Mouse (Mus musculus): ENCODE measurements around the gene Tnpo2. TPM values are rescaled to one million over a fixed set of nuclear protein-coding genes. Genes with fewer than 3 reads are reported as not detected.

Gene Tnpo2
- total and polyA plus RNA-seq, 2 experiments from 2014 or later: 52.3 to 155 TPM

- Histone ChIP-seq H3K4me2 (ENCODE audit: low read depth) (no peak overlapping the region), H3K27me3 (ENCODE audit: insufficient read depth, low read length) (no peaks in the 10 kb centered on the region), H3K4me1 (ENCODE audit: insufficient read depth) (peaks cover 10% of the 10 kb centered on the region), H3K27ac (ENCODE audit: low read depth, low read length) (no peak overlapping the region), H3K9me3 (ENCODE audit: low read length) (no peaks in the 10 kb centered on the region), H3K9ac (no peak overlapping the region), H3K4me3 (ENCODE audit: low read depth, low read length) (no peak overlapping the region), H3K36me3 (ENCODE audit: insufficient read depth) (0 out of 2 replicates have a peak, but pooled peaks cover 3% of the 10 kb centered on the region)
- TF ChIP-seq CTCF (IDR thresholded peaks at IDR 0.05; ENCODE audit: low read depth): no peak
- WGBS: 96% methylated on average over 9 of the region's 9 CpGs
- DNase-seq: no peak
- no peak for ATAC-seq
These were observed 42.3 kb upstream of the Tnpo2 start for GRCm38 (mm10) chr8:84994375-84994774.

- Histone ChIP-seq H3K9me3 (ENCODE audit: low read length) (no peaks in the 10 kb centered on the region), H3K4me3 (ENCODE audit: low read depth, low read length) (no peak overlapping the region), H3K4me2 (ENCODE audit: low read depth) (peak overlapping the region; percentile 10; the same call in 1 of the 2 replicates), H3K4me1 (ENCODE audit: insufficient read depth) (peaks cover 7% of the 10 kb centered on the region), H3K9ac (no peak overlapping the region), H3K36me3 (ENCODE audit: insufficient read depth) (0 out of 2 replicates have a peak, but pooled peaks cover 3% of the 10 kb centered on the region), H3K27me3 (ENCODE audit: insufficient read depth, low read length) (no peaks in the 10 kb centered on the region), H3K27ac (ENCODE audit: low read depth, low read length) (no peak overlapping the region)
- WGBS: 19% methylated on average over 25 of the region's 25 CpGs
- DNase-seq (peak; percentile 44), ATAC-seq (peak; percentile 32; the same call in 1 of the 2 replicates)
- TF ChIP-seq CTCF (IDR thresholded peaks at IDR 0.05; ENCODE audit: low read depth): no peak
These were observed 41.0 kb upstream of the Tnpo2 start for GRCm38 (mm10) chr8:84995680-84996079.

GRCm38 (mm10) chr8:84996978-84997377 is 39.7 kb upstream of the Tnpo2 start:
- WGBS: 84% methylated on average over 5 of the region's 5 CpGs
- TF ChIP-seq CTCF (IDR thresholded peaks at IDR 0.05; ENCODE audit: low read depth): no peak
- Histone ChIP-seq H3K9ac (no peak overlapping the region), H3K36me3 (ENCODE audit: insufficient read depth) (peaks cover 7% of the 10 kb centered on the region; the same call in 1 of the 2 replicates), H3K4me1 (ENCODE audit: insufficient read depth) (no peaks in the 10 kb centered on the region), H3K27ac (ENCODE audit: low read depth, low read length) (no peak overlapping the region), H3K9me3 (ENCODE audit: low read length) (no peaks in the 10 kb centered on the region), H3K4me2 (ENCODE audit: low read depth) (no peak overlapping the region), H3K27me3 (ENCODE audit: insufficient read depth, low read length) (no peaks in the 10 kb centered on the region), H3K4me3 (ENCODE audit: low read depth, low read length) (no peak overlapping the region)
- ATAC-seq (no peak), DNase-seq (no peak)

- peak overlapping the region; percentile 25; the same call in 1 of the 2 replicates for H3K9ac ChIP-seq
- no peaks in the 10 kb centered on the region for H3K9me3 ChIP-seq (ENCODE audit: low read length)
- no peaks in the 10 kb centered on the region for H3K27me3 ChIP-seq (ENCODE audit: insufficient read depth, low read length)
- H3K4me1 ChIP-seq (ENCODE audit: insufficient read depth): no peaks in the 10 kb centered on the region
- H3K36me3 ChIP-seq (ENCODE audit: insufficient read depth): peaks cover 14% of the 10 kb centered on the region
- no peak overlapping the region for H3K27ac ChIP-seq (ENCODE audit: low read depth, low read length)
- no peak overlapping the region for H3K4me3 ChIP-seq (ENCODE audit: low read depth, low read length)
- TF ChIP-seq CTCF (IDR thresholded peaks at IDR 0.05; ENCODE audit: low read depth): peak; percentile 93
- DNase-seq: peak; percentile 90
- H3K4me2 ChIP-seq (ENCODE audit: low read depth): no peak overlapping the region
- WGBS: 3% methylated on average over 19 of the region's 19 CpGs
- ATAC-seq: peak; percentile 88
These were observed 38.9 kb upstream of the Tnpo2 start for GRCm38 (mm10) chr8:84997649-84998295.

- TF ChIP-seq CTCF (IDR thresholded peaks at IDR 0.05; ENCODE audit: low read depth): 0 out of 2 replicates have a peak, but pooled peaks have one; percentile 18
These were observed 29.0 kb upstream of the Tnpo2 start for GRCm38 (mm10) chr8:85007686-85008085.

GRCm38 (mm10) chr8:85011242-85011641 is 25.5 kb upstream of the Tnpo2 start:
- TF ChIP-seq CTCF (IDR thresholded peaks at IDR 0.05; ENCODE audit: low read depth): no peak
- Histone ChIP-seq H3K4me2 (ENCODE audit: low read depth) (no peak overlapping the region), H3K9me3 (ENCODE audit: low read length) (no peaks in the 10 kb centered on the region), H3K27ac (ENCODE audit: low read depth, low read length) (no peak overlapping the region), H3K4me1 (ENCODE audit: insufficient read depth) (no peaks in the 10 kb centered on the region), H3K9ac (no peak overlapping the region), H3K36me3 (ENCODE audit: insufficient read depth) (no peaks in the 10 kb centered on the region), H3K27me3 (ENCODE audit: insufficient read depth, low read length) (peaks cover 30% of the 10 kb centered on the region), H3K4me3 (ENCODE audit: low read depth, low read length) (no peak overlapping the region)
- DNase-seq (no peak), ATAC-seq (no peak)
- WGBS: 18% methylated on average over 28 of the region's 28 CpGs

More at GRCm38 (mm10) chr8:85007686-85008085, 29.0 kb upstream of the Tnpo2 start:
- 20% methylated on average over 25 of the region's 25 CpGs for WGBS
- Histone ChIP-seq H3K27me3 (ENCODE audit: insufficient read depth, low read length) (peaks cover 14% of the 10 kb centered on the region), H3K4me3 (ENCODE audit: low read depth, low read length) (no peak overlapping the region), H3K4me2 (ENCODE audit: low read depth) (no peak overlapping the region), H3K27ac (ENCODE audit: low read depth, low read length) (no peak overlapping the region), H3K4me1 (ENCODE audit: insufficient read depth) (no peaks in the 10 kb centered on the region), H3K9me3 (ENCODE audit: low read length) (no peaks in the 10 kb centered on the region), H3K9ac (no peak overlapping the region), H3K36me3 (ENCODE audit: insufficient read depth) (peaks cover 5% of the 10 kb centered on the region; the same call in 1 of the 2 replicates)
- ATAC-seq: no peak
- no peak for DNase-seq

- DNase-seq: peak; percentile 79
- Histone ChIP-seq H3K27ac (ENCODE audit: low read depth, low read length) (no peak overlapping the region), H3K27me3 (ENCODE audit: insufficient read depth, low read length) (peaks cover 30% of the 10 kb centered on the region), H3K4me1 (ENCODE audit: insufficient read depth) (no peaks in the 10 kb centered on the region), H3K4me3 (ENCODE audit: low read depth, low read length) (peak overlapping the region; percentile 35), H3K4me2 (ENCODE audit: low read depth) (peak overlapping the region; percentile 62), H3K9me3 (ENCODE audit: low read length) (no peaks in the 10 kb centered on the region), H3K36me3 (ENCODE audit: insufficient read depth) (peaks cover 16% of the 10 kb centered on the region), H3K9ac (peak overlapping the region; percentile 47)
- TF ChIP-seq CTCF (IDR thresholded peaks at IDR 0.05; ENCODE audit: low read depth): peak; percentile 79
- ATAC-seq: peak; percentile 89
- 5% methylated on average over 25 of the region's 26 CpGs for WGBS
These were observed 23.4 kb upstream of the Tnpo2 start for GRCm38 (mm10) chr8:85013230-85013840.
